Mouse (Mus musculus) T-cell, adult 2 months (primary cell): ENCODE results near the gene Slc51a.
A peak's percentile ranks its signal among the peaks of the same experiment; 100 is the strongest.

Experiments used
- DNase-seq: peaks from one replicate; pipeline ENCODE4 v3.0.0; 2022; ENCODE audit warnings: low spot score

Gene Slc51a

DNA sequence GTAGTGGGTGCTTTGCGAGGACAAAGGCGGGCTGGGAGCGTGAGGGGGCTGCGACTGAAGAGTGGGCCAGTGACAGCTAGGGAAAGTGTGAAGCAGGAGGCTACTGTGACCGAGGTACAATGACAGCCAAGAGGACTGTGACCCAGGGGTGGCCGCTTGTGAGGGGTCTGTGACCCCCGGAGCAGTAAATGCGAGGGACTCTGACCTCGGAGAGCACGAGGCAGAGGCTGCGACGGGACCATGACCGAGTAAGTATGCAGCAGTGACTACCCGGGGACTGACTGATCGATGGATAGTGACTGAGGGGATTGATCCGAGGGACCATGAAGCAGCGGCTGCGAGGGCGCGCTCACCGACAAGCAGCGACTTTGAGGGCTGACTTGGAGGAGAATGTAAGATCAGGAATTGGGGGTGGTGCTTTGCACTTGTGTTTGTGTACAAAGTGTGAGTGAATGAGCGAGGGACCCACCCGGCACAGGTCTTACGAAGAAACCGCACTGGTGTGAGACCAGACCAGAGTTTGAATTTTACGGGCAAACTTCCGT lies 56.6 kb downstream of the Slc51a start:
- DNase-seq = peak; percentile 28

DNA sequence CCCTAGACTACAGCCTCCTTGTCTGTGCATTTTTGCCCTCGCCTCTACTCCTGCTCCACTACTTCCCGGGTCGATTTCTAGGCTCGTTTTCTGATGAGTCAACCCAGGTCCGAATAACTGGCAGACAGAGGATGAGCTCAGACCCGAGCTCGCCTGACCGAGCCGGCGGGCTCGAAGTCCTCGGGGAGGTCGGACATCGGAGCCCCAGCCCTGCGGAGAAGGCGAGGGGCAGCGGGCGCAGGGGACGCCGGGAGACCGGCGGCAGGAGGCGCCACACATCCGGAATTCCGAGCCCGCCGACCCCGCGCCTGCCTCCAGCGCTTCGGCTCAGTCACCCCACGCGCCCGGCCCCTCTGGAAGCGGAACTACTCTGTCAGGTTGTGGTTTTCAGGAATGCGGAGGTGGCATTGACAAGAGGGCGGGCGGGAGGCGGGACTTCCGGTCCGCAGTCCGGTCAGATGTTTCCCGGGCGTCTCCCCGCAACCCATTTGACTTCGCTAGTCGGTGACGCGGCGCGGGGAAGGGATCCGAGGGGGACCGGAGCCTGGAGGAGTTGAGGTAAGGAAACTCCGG lies 57.1 kb downstream of the Slc51a start, which contains the start of gene Pcyt1a:
Gene Pcyt1a (plus strand): TSS at position 448 of the 573 bp plus-strand sequence.
- peak; percentile 62 for DNase-seq

GRCm38 (mm10) chr16:32427506-32427905 lies 60.2 kb downstream of the Slc51a start:
- no peak for DNase-seq
